Mouse (Mus musculus) thymus, postnatal 10 days (tissue): ENCODE data around the gene Mapk14.
A peak's percentile ranks its signal among the peaks of the same experiment; 100 is the strongest.

Source experiments
- DNase-seq, 2 experiments: peaks; one replicate each; pipeline ENCODE4 v3.0.0; 2021; ENCODE audit warnings: low spot score in 2 of 2

The Mapk14 gene

DNA sequence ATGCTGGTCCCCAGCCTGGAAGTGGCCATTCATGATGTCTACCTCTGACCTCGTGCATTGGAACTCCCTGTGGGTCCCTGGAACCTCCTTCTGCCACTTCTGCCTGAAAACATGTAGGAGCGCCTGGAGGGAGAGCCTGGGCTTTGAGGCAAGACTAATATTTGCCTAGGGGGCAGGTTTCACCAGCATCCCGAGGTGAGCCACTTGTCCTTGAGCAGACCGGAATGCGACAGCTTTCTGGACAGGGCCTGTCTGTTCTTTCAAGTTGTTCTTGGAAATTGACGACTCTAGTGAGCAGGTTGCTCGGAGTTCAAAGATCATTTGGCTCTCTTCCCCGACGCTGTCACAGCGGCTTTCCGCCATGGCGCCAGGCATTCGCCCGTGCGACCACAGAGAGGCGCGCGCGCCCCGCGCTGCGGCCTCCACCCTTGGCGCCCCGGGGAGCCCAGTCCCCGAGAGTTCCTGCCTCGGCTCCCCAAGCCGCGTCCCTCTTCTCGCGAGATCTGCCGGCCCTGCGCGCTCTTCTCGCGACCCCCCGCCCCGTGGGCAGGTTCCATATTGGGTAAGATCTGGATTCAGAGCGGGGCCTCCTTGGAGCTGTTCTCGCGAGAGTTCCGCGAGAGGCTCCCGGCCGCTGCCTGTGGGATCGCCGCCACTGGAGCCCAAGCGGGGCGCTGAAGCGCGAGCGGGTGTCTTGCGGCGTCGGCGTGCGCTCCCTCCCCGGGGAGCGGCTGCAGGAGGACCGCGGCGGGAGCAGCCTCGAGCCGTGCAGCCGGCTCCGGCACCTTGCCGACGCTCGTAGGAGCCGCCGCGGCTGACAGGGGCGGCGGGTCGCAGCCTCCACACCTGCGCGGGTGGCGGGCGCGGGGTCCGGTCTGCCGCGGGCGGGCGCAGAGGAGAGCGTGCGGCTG lies at the start of gene Mapk14:
TSS of gene Mapk14 (plus strand) at position 554 of the 911 bp plus-strand sequence.
- DNase-seq: peak; percentile 100

DNA sequence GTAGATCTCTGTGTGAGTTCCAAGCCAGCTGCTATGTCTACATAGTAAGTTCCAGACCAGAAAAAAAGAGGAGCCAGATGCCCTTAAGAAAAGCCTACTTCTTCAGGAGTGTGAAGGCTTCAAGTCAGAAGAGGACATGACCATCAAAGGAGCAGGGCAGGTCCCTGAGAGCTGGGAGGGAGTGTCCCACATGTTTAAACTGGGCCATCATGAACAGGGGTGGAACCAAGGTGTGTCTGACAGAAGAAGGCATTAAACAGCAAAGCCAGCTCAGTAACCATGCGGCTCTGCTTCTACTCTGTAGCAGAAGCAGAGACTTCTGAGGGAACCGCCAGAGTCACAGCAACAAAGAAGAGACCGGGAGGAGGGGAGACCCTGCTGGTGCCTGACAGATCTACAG lies 47.4 kb upstream of the Mapk14 start:
- peak in 1 of 2 experiments; percentile 12 for DNase-seq

DNA sequence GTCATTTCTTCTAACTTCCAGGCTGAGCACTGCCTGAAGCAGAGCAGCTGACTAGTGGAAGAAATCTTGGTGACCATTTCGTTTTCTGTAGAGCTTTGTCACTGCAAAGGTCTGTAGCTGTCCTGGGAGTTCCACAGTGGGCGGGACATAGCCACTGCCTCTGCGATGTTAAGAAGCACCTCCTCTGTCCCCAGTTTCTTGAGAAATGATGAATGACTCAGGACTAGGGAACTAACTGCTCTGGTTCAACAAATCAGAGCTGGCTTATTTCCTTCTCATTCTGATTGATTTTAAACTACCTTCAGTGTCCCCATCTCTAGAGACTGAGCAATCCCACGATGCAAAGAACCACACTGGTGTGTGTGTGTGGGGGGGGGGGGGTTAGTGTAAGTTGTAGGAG lies 47.0 kb upstream of the Mapk14 start:
- no peak for DNase-seq

DNA sequence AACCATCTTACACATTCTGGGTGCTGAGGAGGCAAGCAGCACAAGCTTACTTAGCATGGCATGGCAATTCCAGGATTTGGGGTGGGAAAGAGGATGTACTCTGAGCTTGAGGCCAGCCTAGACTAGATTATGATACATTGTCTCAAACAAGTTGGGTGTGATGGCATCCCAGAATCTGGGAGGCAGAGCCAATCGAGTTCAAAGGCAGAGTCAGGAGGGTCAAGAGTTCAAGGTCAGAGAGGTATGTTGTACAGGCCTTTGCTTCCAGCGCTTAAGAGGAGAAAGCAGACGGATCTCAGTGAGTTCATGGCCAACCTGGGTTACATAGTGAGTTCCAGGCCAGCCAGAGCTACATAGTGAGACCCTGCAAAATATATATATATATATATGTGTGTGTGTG lies 44.9 kb upstream of the Mapk14 start:
- no peak for DNase-seq

DNA sequence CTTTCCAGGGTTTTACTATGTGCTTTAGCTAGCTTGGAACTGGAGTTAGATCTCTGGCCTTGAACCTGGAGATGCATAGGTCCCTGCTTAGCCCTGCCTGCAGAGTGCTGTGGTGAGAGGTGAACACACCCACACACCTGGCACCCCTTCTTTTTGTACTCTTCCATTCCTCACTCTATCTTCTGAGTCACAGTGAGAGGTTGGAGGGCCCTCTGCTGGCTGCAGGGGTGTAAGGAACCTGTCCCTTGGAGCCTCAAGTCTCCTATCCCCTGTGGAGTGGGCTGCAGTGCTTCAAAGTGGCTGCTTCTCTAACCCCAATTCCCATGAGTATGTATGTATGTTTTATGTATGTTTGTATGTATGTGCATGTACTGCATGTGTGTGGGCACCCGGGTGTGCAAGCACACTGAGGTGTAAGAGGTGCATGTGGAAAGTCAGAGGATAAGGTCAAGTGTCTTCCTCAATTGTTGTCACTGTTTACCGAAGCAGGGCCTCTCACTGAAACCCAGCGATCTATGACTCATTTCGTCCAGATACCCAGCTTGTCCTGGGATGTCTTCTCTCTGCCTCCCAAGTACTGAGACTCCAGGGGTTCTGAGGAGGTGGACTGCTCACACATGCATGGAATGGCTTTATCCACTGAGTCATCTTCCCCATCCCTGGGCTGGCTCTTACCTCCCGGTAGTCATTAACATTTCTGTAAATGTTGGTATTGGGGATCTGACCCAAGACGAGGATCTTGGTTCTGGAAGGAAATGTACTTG lies 42.3 kb upstream of the Mapk14 start:
- peak; percentile 40 to 66 for DNase-seq

DNA sequence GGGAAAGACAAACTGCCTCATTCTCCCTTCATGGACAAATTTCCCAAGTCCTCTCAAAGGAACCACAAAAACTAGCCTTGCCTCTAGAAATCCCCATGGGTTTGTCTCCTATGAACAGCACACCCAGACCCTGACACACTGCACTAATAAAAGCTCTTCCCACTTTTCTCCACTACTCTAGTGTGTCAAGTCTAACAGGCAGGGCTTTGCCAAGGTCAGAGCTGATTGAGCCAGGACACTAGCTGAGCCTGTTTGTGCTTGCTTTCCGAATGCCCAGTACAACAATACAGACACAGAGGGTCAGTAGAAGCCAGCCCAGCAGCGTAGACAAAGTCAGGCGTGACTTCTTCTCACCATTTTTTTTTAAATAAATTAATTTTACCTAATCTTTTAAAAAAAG lies 40.9 kb upstream of the Mapk14 start:
- DNase-seq: no peak

DNA sequence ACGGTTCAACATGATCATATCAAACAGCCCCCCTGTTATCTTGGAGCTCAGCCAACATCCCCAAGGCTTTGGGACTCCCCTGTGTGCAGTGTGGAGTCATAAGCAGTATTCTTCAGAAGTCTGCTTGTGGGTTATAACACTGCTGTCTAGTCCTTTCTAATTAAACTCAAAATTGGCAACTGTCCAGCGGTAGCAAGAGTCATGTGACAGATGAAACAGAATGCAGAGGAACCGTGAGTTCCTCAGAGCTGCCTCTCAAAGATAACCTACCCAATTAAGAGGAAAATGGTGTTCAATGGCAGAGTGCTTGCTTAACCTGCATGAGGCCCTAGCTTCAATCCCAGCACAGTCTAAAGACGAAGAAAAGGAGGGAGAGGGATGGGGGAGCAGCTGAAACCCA lies 33.2 kb upstream of the Mapk14 start:
- no peak for DNase-seq

DNA sequence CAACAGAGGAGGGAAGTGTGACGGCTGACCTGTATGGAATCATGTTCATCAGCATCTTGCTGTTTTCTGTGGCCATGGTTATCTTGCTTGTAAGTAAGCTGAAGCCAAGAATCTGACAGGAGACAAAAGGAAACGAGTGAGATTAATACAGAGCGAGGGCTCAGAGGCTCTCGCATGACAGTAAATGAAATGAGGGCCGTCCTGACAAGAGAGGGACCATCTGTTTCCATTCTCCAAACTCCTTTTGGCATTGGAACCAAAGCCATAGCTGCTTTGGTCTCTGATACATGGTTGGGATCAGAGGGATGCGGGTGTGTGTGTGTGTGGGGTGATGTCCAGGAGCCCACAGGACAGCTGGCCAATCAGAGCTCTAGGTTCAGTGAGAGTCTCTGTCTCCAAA lies 31.6 kb upstream of the Mapk14 start:
- no peak for DNase-seq

DNA sequence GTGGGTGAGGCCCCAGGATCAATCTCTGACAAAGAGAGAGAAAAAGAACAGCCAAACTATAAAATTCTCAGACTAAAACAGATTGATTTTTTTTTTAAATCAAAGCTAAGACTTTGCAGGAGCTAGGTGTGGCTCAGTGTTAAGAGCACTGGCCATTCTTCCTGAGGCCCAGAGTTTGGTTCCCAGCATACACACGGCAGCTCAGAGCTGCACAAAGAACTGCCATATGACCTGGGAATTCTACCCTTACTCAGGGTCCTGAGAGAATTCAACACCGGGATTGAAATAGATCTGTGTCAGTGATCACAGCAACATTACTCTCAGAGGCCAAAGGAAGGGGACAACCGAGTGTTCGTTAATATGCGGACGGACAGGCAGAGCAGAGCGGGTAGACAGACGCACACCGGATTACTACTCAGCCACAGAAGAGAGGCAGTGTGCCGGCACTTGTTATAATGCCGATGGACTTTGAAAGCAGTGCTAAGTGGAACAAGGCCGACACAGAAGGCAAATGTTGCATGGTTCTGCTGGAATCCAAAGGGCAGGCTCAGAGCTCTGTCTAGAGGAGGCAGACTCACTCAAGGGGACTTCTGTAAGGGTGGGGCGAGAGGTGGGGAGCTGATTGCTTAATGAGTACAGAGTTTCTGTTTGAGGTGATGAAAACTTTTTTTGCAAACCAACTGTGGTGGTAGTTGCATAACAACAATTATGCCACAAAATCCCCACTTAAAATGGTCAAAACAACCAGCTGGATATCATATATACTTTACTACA lies 8.6 kb upstream of the Mapk14 start:
- no peak for DNase-seq

DNA sequence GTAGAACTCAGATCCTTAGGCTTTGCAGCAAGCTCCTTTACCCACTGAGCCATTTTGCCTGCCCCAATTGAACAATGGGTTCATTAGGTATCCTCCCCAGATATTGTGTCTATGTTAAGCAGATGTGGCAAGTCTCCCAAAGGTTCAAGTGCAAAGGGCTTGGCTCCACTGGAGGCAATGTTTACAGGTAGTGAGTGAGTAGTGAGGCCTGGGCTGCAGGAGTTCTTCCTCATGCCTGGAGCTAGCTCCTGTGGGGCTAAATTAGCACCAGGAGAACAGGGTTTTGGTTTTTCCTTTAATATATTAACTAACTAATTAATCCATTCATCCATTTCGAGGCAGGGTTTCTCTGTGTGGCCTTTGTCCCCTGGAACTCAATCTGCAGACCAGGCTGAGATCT lies 7.5 kb upstream of the Mapk14 start:
- no peak for DNase-seq

DNA sequence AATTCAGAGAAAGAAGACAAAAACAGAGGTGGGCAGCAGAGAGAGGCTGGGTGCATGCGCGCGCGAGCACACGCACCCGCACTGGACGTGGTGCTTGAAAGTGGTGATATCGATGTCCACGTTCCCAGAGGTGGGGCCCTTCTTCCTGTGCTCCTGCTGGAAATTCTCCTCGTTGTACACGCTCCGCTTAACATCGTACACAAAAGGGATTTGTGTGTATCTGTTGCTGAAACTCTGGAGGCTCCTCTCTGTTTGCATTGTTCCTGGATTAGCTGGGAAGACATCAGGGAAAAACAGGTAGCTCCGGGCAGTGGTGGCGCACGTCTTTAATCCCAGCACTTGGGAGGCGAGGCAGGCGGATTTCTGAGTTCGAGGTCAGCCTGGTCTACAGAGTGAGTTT lies 6.5 kb upstream of the Mapk14 start:
- DNase-seq: no peak

DNA sequence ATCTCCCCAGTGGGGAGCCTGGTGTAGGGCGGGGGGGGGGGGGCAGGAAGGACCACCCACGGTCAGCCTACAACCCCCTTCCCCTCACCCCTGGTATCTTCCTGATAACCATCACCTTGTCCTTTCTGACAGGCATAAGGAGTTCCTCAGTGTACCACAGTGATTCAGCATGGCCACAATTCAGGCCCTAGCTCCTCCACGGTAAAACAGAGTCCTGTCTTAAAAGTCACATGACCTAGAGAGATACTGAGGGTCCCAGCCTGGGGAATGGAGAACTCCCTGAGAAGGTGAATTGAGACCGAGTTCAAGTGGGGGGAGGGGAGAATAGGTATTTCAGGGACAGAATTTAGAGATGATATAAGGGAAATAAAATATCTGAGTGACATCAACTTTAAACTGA lies 3.8 kb upstream of the Mapk14 start:
- DNase-seq: no peak

DNA sequence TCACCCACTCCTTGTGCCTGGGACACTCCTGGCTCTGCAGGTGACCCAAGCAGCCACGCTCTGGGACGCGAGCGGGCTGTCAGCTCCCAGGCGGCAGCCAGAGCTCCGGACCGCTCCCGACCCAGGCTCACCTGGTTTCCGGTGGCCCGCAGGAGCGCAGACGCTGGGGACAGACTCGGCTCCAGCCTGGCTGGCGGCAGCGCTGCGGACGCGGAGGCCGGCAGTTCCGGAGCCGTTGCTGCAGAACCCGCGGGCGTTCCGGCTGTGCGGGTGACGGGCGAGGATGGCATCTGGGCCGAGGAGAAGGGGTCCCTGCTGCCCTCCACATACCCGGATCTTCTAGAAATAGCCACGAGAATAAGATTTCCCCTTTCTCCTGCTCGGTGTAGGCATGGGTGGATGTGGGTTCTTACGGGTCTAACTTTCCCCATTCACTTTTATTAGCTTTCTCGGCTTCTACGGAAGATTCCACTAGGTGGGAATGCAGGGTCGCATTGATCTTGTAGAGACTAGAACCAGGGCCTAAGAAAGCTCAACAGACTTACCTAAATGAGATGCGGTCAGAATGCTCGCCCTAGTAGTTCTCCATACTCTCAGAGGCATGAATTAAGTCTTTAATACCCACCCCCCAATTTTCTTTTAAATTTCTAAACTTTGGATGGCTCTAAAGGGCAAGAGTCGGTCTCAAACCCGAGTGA lies 1.4 kb upstream of the Mapk14 start, which contains the start of gene Slc26a8:
TSS of gene Slc26a8 (minus strand) at position 648 of the 698 bp plus-strand sequence.
- peak in 1 of 2 experiments; percentile 21 for DNase-seq

DNA sequence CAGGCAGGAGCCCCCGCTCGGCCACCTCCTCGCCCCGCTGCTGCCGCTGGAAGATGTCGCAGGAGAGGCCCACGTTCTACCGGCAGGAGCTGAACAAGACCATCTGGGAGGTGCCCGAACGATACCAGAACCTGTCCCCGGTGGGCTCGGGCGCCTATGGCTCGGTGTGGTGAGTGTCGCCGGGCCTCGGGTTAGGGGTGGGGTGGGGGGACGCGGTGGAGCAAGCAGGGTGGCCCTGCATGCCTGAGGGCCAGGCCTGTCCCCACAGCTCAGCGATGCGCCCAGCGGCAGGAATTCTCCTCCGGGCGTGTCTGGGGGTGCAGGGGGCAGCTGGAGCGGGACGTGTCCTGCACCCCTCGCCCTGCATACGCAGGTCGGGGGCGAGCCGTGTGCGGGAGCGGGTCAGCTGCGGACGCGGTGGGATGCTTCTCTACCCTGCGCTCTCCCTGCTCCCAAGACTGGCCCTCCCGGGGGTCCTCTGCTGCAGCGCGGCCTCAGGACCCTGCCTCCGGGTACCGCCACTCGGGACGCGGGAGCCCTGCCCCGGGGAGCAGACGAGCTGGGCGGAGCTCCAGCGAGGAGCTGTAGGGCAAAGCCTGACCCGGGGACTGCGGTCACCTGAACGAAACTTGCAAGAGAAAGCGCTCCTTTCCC lies 685 bp downstream of the Mapk14 start:
- peak; percentile 47 to 52 for DNase-seq

DNA sequence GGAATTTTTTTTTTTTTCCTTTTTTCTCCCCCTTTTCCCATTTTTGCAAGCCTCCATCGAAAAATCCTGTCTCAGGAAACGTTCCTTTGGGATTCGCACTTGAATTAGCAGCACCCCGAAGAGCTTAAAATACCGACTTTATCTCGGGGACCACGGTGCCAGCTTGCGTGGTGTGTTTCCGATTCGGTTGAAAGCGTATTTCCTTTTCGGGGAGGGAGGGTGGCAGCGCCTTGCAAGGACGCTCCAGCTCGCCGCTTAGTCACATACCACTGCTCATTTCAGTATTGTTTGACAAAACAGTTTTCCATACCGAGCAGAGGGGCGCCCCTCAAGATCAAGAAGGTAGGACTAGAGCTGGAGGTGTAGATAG lies 1.2 kb downstream of the Mapk14 start:
- peak; percentile 54 to 66 for DNase-seq

DNA sequence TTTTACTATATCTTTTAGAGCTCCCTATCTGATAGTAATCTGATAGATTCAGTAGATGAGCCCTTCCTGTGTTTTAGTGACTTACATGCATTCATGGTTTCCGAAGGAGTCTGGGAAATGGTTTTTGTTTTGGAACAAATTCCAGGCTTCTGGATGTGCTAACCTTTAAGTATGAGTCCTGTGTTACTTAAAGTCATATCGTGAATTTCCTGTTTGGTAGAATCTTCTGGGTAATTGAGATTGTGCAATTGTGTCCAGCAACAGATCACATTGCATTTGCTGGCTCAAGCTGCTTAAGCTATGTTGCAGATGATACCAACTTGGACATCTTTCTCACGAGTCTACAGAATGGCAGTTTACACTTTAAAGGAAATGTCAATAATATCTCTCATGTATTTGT lies 2.0 kb downstream of the Mapk14 start:
- no peak for DNase-seq

DNA sequence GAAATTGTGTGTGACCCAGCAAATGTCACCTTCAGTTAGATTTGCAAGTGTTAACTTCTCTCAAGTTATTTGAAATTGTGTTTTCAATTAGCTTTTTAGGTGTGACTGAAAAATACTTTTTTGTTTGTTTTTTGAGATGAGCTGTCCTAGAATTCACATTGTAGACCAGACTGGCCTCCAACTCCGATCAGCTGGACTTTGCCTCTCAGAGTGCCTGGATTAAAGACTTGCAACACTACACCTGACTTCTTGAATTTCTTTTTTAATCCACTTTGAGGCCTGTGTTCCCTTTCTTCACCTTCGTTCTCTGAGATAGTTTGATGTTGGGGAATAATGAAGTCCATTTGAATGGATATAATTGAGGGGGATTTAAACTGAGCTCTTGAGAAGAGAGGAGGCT lies 2.9 kb downstream of the Mapk14 start:
- DNase-seq: no peak

DNA sequence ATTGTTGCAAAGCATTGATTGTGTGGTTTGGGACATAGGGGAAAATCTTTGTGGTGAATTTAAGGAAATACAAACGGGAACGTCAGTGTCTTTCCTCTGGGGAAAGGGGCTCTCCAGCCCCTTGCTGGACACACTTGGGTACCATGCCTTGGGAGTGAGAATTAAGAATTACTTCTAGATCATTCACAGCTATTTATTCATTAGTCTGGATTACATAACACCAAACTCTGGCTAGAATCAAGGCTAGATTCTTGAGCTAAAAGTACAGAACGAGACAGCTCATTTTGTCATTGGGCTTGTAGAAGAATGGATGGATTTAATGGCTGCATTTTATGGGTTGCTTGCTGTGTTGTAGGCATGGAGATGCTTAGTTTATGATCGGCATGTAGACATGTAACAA lies 3.7 kb downstream of the Mapk14 start:
- no peak for DNase-seq

DNA sequence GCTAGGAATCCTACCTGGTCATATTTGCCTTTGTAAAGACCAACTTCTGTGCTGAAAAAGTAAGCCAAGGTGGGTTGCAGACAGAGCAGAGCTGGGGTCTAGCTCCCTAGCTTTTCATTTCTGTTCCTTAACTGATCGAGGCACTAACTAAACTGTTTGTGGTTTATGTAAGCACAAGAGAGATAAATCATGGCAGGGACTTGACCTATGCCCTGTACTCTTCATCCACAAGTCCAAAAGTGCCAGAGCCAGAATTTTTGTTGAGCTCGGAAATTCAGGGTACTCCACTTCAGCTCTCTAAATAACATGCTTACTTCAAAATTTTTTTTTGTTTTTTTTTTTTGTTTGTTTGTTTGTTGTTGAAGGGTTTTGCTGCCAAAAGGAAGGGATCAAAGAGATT lies 5.5 kb downstream of the Mapk14 start:
- DNase-seq: no peak

DNA sequence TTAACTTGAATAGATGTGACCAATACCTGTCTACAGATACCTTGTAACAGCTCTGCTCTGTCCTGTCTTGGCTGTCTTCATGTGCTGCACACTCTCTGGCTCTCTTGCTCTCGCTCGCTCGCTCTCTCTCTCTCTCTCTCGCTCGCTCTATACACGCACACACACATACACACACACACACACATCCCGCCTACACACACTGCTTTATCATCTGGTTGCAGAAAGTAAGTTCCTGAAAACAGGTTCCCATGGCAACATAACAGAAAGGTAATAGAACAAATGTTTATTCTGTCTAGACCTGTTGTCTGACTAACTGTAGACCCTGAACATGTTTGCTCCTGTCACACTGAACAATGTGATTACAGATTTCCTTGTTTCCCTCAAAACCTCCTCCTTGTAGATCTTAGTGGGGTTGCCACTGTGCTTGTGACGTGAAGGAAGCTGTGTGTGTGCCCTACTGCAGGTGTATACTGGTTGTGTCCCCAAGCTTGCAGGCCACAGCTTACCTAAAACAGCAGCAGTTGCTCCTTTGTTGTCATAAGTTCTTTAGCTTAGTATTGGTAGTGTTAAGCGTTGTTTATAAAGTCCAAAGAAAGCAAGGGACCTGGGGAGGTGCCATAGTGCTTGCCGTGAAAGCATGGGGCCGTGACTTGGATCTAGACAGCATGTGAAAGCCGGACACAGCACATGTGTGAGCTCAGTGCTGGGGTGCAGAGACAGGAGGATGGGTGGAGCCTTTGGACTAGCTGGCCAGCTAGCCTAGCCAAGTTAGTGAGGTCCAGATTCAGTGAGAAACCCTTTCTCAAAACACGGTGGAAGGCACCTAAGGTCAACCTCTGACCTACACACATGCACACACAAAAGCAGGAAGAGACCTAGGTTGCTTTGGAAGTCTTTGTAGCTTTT lies 6.4 kb downstream of the Mapk14 start:
- DNase-seq: no peak
